Mouse (Mus musculus): ENCODE results near the gene Arhgap25.

GRCm38 (mm10) chr6:87537678-87538077 lies 4.6 kb upstream of the Arhgap25 start:
- TF ChIP-seq CTCF (IDR thresholded peaks at IDR 0.05; ENCODE audit: low read depth) (no peak), EP300 (IDR thresholded peaks at IDR 0.05; ENCODE audit: low read depth) (no peak)
